Mouse (Mus musculus): ENCODE data around the gene Akt1s1. TPM values are rescaled to one million over a fixed set of nuclear protein-coding genes. Genes with fewer than 3 reads are reported as not detected.

The Akt1s1 gene
- polyA plus RNA-seq, 2 experiments, result 10.0 to 25.8 TPM

- TF ChIP-seq CTCF (IDR thresholded peaks at IDR 0.05; ENCODE audit: low read depth) (no peak), EP300 (IDR thresholded peaks at IDR 0.05; ENCODE audit: low read depth) (no peak)
- DNase-seq (ENCODE audit: low read depth in 3 of 3, low spot score in 3 of 3) (no peak), ATAC-seq (ENCODE audit: insufficient read depth) (no peak)
- H3K27me3 ChIP-seq (ENCODE audit: control insufficient read depth, insufficient read depth, low read length), result no peaks in the 10 kb centered on the region
- 71% methylated on average over 19 of the region's 19 CpGs for WGBS (ENCODE audit: insufficient replicate concordance)
- H3K36me3 ChIP-seq (replicated peaks; ENCODE audit: control insufficient read depth, insufficient read depth, low read depth), result peaks cover 10% of the 10 kb centered on the region
- no peak overlapping the region for H3K27ac ChIP-seq
- no peaks in the 10 kb centered on the region for H3K9me3 ChIP-seq (ENCODE audit: control insufficient read depth, low read length)
- peak overlapping the region; percentile 86; the same call in 1 of the 2 replicates for H3K4me2 ChIP-seq (ENCODE audit: low read depth)
- H3K9ac ChIP-seq (replicated peaks), result no peak overlapping the region
- H3K4me1 ChIP-seq (replicated peaks; ENCODE audit: control insufficient read depth in 2 of 2, insufficient read depth in 2 of 2, low read length in 1 of 2), result peaks cover 6 to 19% of the 10 kb centered on the region in 2 experiments
- H3K4me3 ChIP-seq (ENCODE audit: insufficient read depth in 1 of 2, low read depth in 2 of 2, low read length in 2 of 2), result no peak overlapping the region
These were observed 18.4 kb downstream of the Akt1s1 start for GRCm38 (mm10) chr7:44867010-44867702.

GRCm38 (mm10) chr7:44867802-44868201 lies 19.0 kb downstream of the Akt1s1 start:
- Histone ChIP-seq H3K4me1 (replicated peaks; ENCODE audit: control insufficient read depth in 2 of 2, insufficient read depth in 2 of 2, low read length in 1 of 2) (peaks cover 6 to 19% of the 10 kb centered on the region in 2 experiments), H3K27me3 (ENCODE audit: control insufficient read depth, insufficient read depth, low read length) (no peaks in the 10 kb centered on the region), H3K9ac (replicated peaks) (no peak overlapping the region), H3K4me3 (ENCODE audit: insufficient read depth in 1 of 2, low read depth in 2 of 2, low read length in 2 of 2) (peak overlapping the region in 1 of 2 experiments; percentile 69; a peak in 1 of 4 replicates), H3K9me3 (ENCODE audit: control insufficient read depth, low read length) (no peaks in the 10 kb centered on the region), H3K36me3 (replicated peaks; ENCODE audit: control insufficient read depth, insufficient read depth, low read depth) (peaks cover 7% of the 10 kb centered on the region), H3K4me2 (ENCODE audit: low read depth) (peak overlapping the region; percentile 86), H3K27ac (no peak overlapping the region)
- 60% methylated on average over 9 of the region's 9 CpGs for WGBS (ENCODE audit: insufficient replicate concordance)
- DNase-seq (ENCODE audit: low read depth in 3 of 3, low spot score in 3 of 3), result no peak
- TF ChIP-seq EP300 (IDR thresholded peaks at IDR 0.05; ENCODE audit: low read depth) (no peak), CTCF (IDR thresholded peaks at IDR 0.05; ENCODE audit: low read depth) (no peak)
- ATAC-seq (ENCODE audit: insufficient read depth), result no peak

- TF ChIP-seq EP300 (IDR thresholded peaks at IDR 0.05; ENCODE audit: low read depth) (no peak), CTCF (IDR thresholded peaks at IDR 0.05; ENCODE audit: low read depth) (no peak)
- no peak for ATAC-seq (ENCODE audit: insufficient read depth)
These were observed 19.7 kb downstream of the Akt1s1 start for GRCm38 (mm10) chr7:44868465-44868864.

GRCm38 (mm10) chr7:44868919-44869696 lies 20.3 kb downstream of the Akt1s1 start:
- H3K9ac ChIP-seq (replicated peaks), result peak overlapping the region; percentile 74
- TF ChIP-seq EP300 (IDR thresholded peaks at IDR 0.05; ENCODE audit: low read depth), result no peak
- no peak for TF ChIP-seq CTCF (IDR thresholded peaks at IDR 0.05; ENCODE audit: low read depth)
- H3K4me3 ChIP-seq (ENCODE audit: insufficient read depth in 1 of 2, low read depth in 2 of 2, low read length in 2 of 2), result peak overlapping the region; percentile 52 to 69
- ATAC-seq (ENCODE audit: insufficient read depth), result peak; percentile 36
- under 1% methylated on average over 106 of the region's 108 CpGs for WGBS (ENCODE audit: insufficient replicate concordance)
- peaks cover 6 to 19% of the 10 kb centered on the region in 2 experiments for H3K4me1 ChIP-seq (replicated peaks; ENCODE audit: control insufficient read depth in 2 of 2, insufficient read depth in 2 of 2, low read length in 1 of 2)
- H3K4me2 ChIP-seq (ENCODE audit: low read depth), result peak overlapping the region; percentile 86
- H3K36me3 ChIP-seq (replicated peaks; ENCODE audit: control insufficient read depth, insufficient read depth, low read depth), result no peaks in the 10 kb centered on the region; the same call in none of the 2 replicates
- no peak for DNase-seq (ENCODE audit: low read depth in 3 of 3, low spot score in 3 of 3)
- no peaks in the 10 kb centered on the region for H3K27me3 ChIP-seq (ENCODE audit: control insufficient read depth, insufficient read depth, low read length)
- no peaks in the 10 kb centered on the region for H3K9me3 ChIP-seq (ENCODE audit: control insufficient read depth, low read length)
- H3K27ac ChIP-seq, result peak overlapping the region; percentile 75

More at GRCm38 (mm10) chr7:44868465-44868864, 19.7 kb downstream of the Akt1s1 start:
- Histone ChIP-seq H3K9me3 (ENCODE audit: control insufficient read depth, low read length) (no peaks in the 10 kb centered on the region), H3K27me3 (ENCODE audit: control insufficient read depth, insufficient read depth, low read length) (no peaks in the 10 kb centered on the region), H3K4me3 (ENCODE audit: insufficient read depth in 1 of 2, low read depth in 2 of 2, low read length in 2 of 2) (peak overlapping the region; percentile 52 to 69), H3K9ac (replicated peaks) (no peak overlapping the region), H3K36me3 (replicated peaks; ENCODE audit: control insufficient read depth, insufficient read depth, low read depth) (peaks cover under 1% of the 10 kb centered on the region), H3K4me2 (ENCODE audit: low read depth) (peak overlapping the region; percentile 86), H3K4me1 (replicated peaks; ENCODE audit: control insufficient read depth in 2 of 2, insufficient read depth in 2 of 2, low read length in 1 of 2) (peaks cover 6 to 19% of the 10 kb centered on the region in 2 experiments), H3K27ac (no peak overlapping the region)
- 15% methylated on average over 16 of the region's 16 CpGs for WGBS (ENCODE audit: insufficient replicate concordance)
- DNase-seq (ENCODE audit: low read depth in 3 of 3, low spot score in 3 of 3), result no peak

Data from liver, embryonic 14.5 days (tissue).